ENCODE assay signal across 7 mouse cellular contexts in the genomic region with DNA sequence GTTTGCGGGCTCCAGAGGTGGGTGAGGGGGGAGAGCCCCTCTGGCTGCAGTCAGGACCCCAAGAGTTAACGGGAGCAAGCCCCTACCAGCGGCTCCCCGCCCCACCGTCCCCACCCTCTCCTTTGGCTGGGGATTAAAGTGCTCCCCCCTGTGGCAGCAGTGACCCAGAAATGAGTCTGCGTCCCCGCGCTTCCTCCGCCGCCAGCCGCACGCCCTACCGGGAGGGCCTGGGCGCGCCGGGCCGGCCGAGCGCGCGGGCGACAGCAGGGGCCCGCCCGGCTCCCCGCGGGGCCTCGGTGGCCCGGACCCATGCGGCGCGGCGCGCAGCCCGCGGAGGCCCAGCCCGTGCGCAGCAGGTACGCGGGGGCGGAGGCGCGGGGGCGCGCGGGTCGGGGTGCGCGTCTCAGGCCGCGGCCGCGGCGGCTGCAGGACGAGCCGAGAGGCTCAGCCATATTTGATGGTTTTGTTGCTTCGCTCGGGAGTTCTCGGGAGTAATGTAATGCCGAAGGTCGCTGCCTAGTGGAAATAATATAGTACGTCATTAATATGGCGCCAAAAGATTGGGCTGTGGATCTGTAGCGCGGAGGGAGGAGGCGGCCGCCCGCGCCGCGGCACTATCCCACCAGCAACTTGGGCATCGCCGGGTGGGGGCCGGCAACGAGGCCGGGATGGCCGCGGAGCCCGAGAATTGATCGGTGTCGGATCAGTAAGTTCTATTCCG. TPM values are rescaled to one million over a fixed set of nuclear protein-coding genes. Genes with fewer than 3 reads are reported as not detected.
DNase-seq lines count a peak whose midpoint lies in the region; ATAC-seq lines count a peak whose summit lies in the region.

No protein-coding gene starts in this region.

- peak overlapping the region; percentile 86 for H3K9ac ChIP-seq in limb, embryonic 11.5 days (ENCODE audit: low read length)
- peak overlapping the region; percentile 84 for H3K9ac ChIP-seq in midbrain, embryonic 13.5 days (replicated peaks)

- peak; percentile 89 for DNase-seq in adrenal gland, postnatal 10 days
- peak; percentile 88 for DNase-seq in embryonic facial prominence, embryonic 10.5 days (ENCODE audit: low spot score)
- peak; percentile 99 for DNase-seq in heart, adult 11 months
- DNase-seq in kidney, adult 18-20 months, result peak; percentile 84
- peak; percentile 86 for DNase-seq in limb, embryonic 11.5 days (ENCODE audit: low spot score)
- peak; percentile 64 for DNase-seq in spleen, adult 12 weeks (ENCODE audit: low spot score)

- ATAC-seq in limb, embryonic 11.5 days (ENCODE audit: insufficient number of reproducible peaks, low FRiP score, low TSS enrichment, low read depth), result peak; percentile 38
- peak; percentile 73 for ATAC-seq in midbrain, embryonic 13.5 days

- no peaks in the 10 kb centered on the region for H3K9me3 ChIP-seq in embryonic facial prominence, embryonic 10.5 days
- no peaks in the 10 kb centered on the region for H3K9me3 ChIP-seq in limb, embryonic 11.5 days (ENCODE audit: control insufficient read depth, low read length)
- no peaks in the 10 kb centered on the region for H3K9me3 ChIP-seq in midbrain, embryonic 13.5 days

- H3K27ac ChIP-seq in embryonic facial prominence, embryonic 10.5 days (replicated peaks), result peak overlapping the region; percentile 95
- peak overlapping the region; percentile 80; the same call in 1 of the 2 replicates for H3K27ac ChIP-seq in limb, embryonic 11.5 days (replicated peaks; ENCODE audit: low read depth, low read length)
- peak overlapping the region; percentile 97 for H3K27ac ChIP-seq in midbrain, embryonic 13.5 days

- H3K36me3 ChIP-seq in embryonic facial prominence, embryonic 10.5 days (replicated peaks), result no peaks in the 10 kb centered on the region
- H3K36me3 ChIP-seq in limb, embryonic 11.5 days (ENCODE audit: control insufficient read depth, insufficient read depth, low read length), result no peaks in the 10 kb centered on the region
- H3K36me3 ChIP-seq in midbrain, embryonic 13.5 days, result no peaks in the 10 kb centered on the region

- under 1% methylated on average over 81 of the region's 81 CpGs for WGBS in embryonic facial prominence, embryonic 10.5 days
- under 1% methylated on average over 80 of the region's 81 CpGs for WGBS in limb, embryonic 11.5 days
- under 1% methylated on average over 81 of the region's 81 CpGs for WGBS in midbrain, embryonic 13.5 days

- peak overlapping the region; percentile 94 for H3K4me2 ChIP-seq in limb, embryonic 11.5 days (ENCODE audit: low read depth, severe bottlenecking)
- H3K4me2 ChIP-seq in midbrain, embryonic 13.5 days (replicated peaks), result peak overlapping the region; percentile 88

- H3K4me3 ChIP-seq in embryonic facial prominence, embryonic 10.5 days, result peak overlapping the region; percentile 80
- peak overlapping the region; percentile 66 for H3K4me3 ChIP-seq in limb, embryonic 11.5 days (ENCODE audit: low read depth, low read length)
- H3K4me3 ChIP-seq in midbrain, embryonic 13.5 days (replicated peaks), result peak overlapping the region; percentile 75

- H3K27me3 ChIP-seq in embryonic facial prominence, embryonic 10.5 days (replicated peaks; ENCODE audit: low read depth, poor library complexity, severe bottlenecking), result 0 out of 2 replicates have a peak, but pooled peaks cover 5% of the 10 kb centered on the region
- no peaks in the 10 kb centered on the region for H3K27me3 ChIP-seq in limb, embryonic 11.5 days (ENCODE audit: control insufficient read depth, insufficient read depth, low read length)
- H3K27me3 ChIP-seq in midbrain, embryonic 13.5 days, result 0 out of 2 replicates have a peak, but pooled peaks cover 3% of the 10 kb centered on the region

- peaks cover 27% of the 10 kb centered on the region for H3K4me1 ChIP-seq in embryonic facial prominence, embryonic 10.5 days
- H3K4me1 ChIP-seq in limb, embryonic 11.5 days (ENCODE audit: control insufficient read depth, insufficient read depth, low read length), result peaks cover 5% of the 10 kb centered on the region; the same call in 1 of the 2 replicates
- peaks cover 16% of the 10 kb centered on the region for H3K4me1 ChIP-seq in midbrain, embryonic 13.5 days (replicated peaks)

RNA-seq across cellular contexts. Expression of a gene that starts 7.8 kb away (rescaled TPM):
- 10 to 100 TPM; 43.5 to 51.6 TPM for total RNA-seq in adrenal gland, postnatal 10 days (2021)
- polyA plus RNA-seq in embryonic facial prominence, embryonic 10.5 days (2016; fragmentation: Nextera tagmentation; extraction: Ambion mirVana), result 15.5 and 18.8 TPM in 2 replicates
- 13.7 and 13.8 TPM in 2 replicates for polyA plus RNA-seq in limb, embryonic 11.5 days (2014; fragmentation: Nextera tagmentation; extraction: Ambion mirVana)
- polyA plus RNA-seq in midbrain, embryonic 13.5 days (2015; fragmentation: Nextera tagmentation; extraction: Ambion mirVana), result 10.5 and 13.2 TPM in 2 replicates

Comparison
In these comparisons a context has a peak if more than half of its experiments do, and no peak if none do; other contexts are left out.
1. Peak in every context shown above with its lines: DNase-seq, ATAC-seq, H3K4me3 ChIP-seq and H3K27ac ChIP-seq.